Mouse (Mus musculus): ENCODE data around the gene Peg10.

- no peak for TF ChIP-seq POLR2A (IDR thresholded peaks at IDR 0.05; ENCODE audit: low read depth, low read length)
- TF ChIP-seq CTCF (IDR thresholded peaks at IDR 0.05; ENCODE audit: extremely low read depth, insufficient read length, insufficient replicate concordance, low read depth, low read length) = no peak
Measured at GRCm38 (mm10) chr6:4723998-4724757, 22.9 kb upstream of the Peg10 start.

Data from small intestine, adult 2 months (tissue).